Mouse (Mus musculus) spleen, adult 2 months (tissue): Measurements from ENCODE around the gene Tax1bp3.

Experiments used
- CTCF ChIP-seq: fragments of 200-500 bp; IDR thresholded peaks from 2 replicates; pipeline ENCODE4 v1.5.1; 2011; ENCODE audit warnings: mild to moderate bottlenecking, inconsistent platforms; ENCODE audit not compliant: insufficient read depth, insufficient read length, insufficient replicate concordance; ENCODE audit errors: extremely low read depth
- POLR2A ChIP-seq: fragments of 200-500 bp; IDR thresholded peaks from 2 replicates; pipeline ENCODE4 v1.6.1; 2011; ENCODE audit warnings: low read depth, low read length, inconsistent platforms

GRCm38 (mm10) chr11:73148209-73148608 is 28.7 kb upstream of the Tax1bp3 start:
- TF ChIP-seq CTCF (no peak), POLR2A (no peak)
